Mouse (Mus musculus) heart, postnatal 0 days (tissue): Measurements from ENCODE around the gene Crygd.

Experiments used
- CTCF ChIP-seq: IDR thresholded peaks from 2 replicates; pipeline ENCODE4 v1.5.1; 2016; ENCODE audit warnings: antibody characterized with exemption, control low read depth, low read depth
- EP300 ChIP-seq: IDR thresholded peaks from 2 replicates; pipeline ENCODE4 v1.6.1; 2016; ENCODE audit warnings: antibody characterized with exemption, low read depth

DNA sequence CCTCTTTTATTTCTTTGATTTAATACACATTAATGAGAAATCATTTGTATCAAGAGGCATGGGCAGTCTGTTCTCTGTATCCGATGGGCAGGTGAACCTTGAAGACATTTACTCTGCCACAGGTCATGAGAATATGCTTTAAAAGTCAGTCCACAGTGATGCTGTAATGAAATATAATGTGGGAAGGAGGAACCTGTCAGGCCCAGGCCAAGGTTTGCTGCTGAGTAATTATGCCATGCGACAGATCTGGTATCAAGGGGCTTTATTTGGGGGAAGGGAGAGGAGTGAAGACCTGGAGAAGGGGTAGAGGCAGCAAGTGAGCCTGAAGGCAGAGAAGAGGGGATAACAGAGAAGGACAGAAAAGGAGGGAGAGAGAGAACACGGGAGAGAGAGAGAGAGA, 23.6 kb downstream of the Crygd start:
- TF ChIP-seq CTCF (no peak), EP300 (no peak)
